Mouse (Mus musculus) stomach, postnatal 0 days (tissue): ENCODE results near the gene Gpc1.

Experiments used
- CTCF ChIP-seq: IDR thresholded peaks from 2 replicates; pipeline ENCODE4 v1.5.1; 2016; ENCODE audit warnings: antibody characterized with exemption, low read depth, mild to moderate bottlenecking, moderate library complexity
- EP300 ChIP-seq: optimal IDR thresholded peaks from 2 replicates; pipeline ENCODE3; 2016; ENCODE audit warnings: antibody characterized with exemption

DNA sequence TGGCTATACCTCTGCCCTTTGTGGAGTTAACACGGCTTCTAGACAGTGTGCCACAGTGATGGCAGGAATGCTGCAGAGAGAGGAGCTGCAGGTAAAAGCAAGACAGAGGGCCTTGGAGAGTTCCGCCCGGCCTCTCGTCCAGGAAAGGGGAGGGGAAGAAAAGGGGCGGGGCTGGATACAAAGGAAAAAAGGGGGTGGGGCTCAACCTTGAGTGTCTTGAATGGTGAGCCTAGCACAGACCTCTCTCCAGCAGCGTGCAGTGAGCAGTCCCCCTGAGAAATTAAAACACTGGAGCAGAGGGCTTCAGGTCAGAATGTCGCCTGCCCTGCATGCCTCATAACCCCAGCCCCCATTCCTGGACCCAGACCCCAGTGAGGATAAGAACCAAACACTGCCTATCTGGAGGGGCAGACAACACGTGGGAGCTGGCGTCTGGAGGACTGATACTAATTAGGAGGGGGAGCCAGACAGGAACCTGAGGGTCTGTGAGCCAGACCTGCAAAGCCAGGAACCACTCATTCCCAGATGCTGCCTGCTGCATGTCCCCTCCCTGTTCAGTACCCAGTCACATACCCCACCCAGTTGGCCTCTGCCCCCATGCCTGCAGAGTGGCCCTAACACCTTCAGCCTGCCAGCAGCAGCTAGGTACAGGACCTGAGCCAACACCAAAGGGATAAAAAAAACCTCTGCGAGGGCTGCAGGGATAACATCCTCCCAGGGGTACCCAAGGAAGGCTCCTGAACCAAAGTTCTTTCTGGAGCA is 40.2 kb upstream of the Gpc1 start:
- TF ChIP-seq CTCF, result no peak
- TF ChIP-seq EP300, result no peak
